ENCODE assay signal across 24 mouse cellular contexts in the genomic region with DNA sequence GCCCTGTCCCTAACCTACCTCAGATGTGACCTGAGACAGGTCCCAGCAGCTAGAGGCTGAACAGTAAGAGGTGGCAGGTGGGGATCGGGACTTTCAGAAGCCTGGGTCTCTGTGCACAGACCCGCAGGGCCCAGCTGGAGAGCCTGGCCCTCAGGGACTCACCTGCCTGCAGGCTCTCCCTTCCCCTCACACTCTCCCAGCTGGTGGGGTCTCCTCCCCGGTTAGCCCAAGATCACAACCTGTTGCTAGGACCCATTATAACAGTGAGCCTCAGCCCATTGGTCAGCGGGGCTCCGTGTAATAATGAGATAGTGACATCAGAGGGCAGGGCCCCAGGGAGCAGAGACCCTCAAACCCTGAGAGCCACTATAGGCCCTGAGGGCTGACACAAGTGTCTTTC. TPM values are rescaled to one million over a fixed set of nuclear protein-coding genes. Genes with fewer than 3 reads are reported as not detected.
"Had no signal": no experiment of that assay in that cellular context is flagged by ENCODE, and none has a peak within 500 bp of the region (broad histone marks: within the 10 kb centered on the region; RNA-seq: fewer than 3 reads in every experiment).

No protein-coding gene starts in this region.

- H3K9ac ChIP-seq: lung, embryonic 14.5 days; midbrain, embryonic 13.5 days; neural tube, embryonic 13.5 days; neural tube, embryonic 15.5 days had no signal

- H3K36me3 ChIP-seq: midbrain, embryonic 10.5 days; midbrain, embryonic 13.5 days; neural tube, embryonic 13.5 days; neural tube, embryonic 15.5 days had no signal

- H3K4me2 ChIP-seq: lung, embryonic 14.5 days; midbrain, embryonic 13.5 days; neural tube, embryonic 13.5 days; neural tube, embryonic 15.5 days had no signal

- H3K4me1 ChIP-seq: midbrain, embryonic 10.5 days; midbrain, embryonic 13.5 days; neural tube, embryonic 13.5 days; neural tube, embryonic 15.5 days had no signal

- H3K27me3 ChIP-seq: midbrain, embryonic 13.5 days; neural tube, embryonic 15.5 days had no signal

- DNase-seq: lung, adult 18-20 months; lung, embryonic 14.5 days; lung, postnatal 10 days; lung, postnatal 4 days; retina, postnatal 1 day; right cerebral cortex, adult 18-20 months; right cerebral cortex, postnatal 25 days; right cerebral cortex, postnatal 4 days; spleen, adult 18-20 months; thymus, adult 18-20 months; thymus, postnatal 14 days; thymus, postnatal 36 days had no signal

- ATAC-seq: midbrain, embryonic 13.5 days; midbrain, embryonic 16.5 days had no signal

- H3K4me3 ChIP-seq: midbrain, embryonic 10.5 days; midbrain, embryonic 13.5 days; myocyte; neural tube, embryonic 13.5 days; neural tube, embryonic 15.5 days had no signal

- H3K9me3 ChIP-seq: neural tube, embryonic 15.5 days had no signal

- H3K27ac ChIP-seq: midbrain, embryonic 10.5 days; midbrain, embryonic 13.5 days; neural tube, embryonic 13.5 days; neural tube, embryonic 15.5 days had no signal

RNA-seq across cellular contexts. Expression of a gene that starts 16.8 kb away (rescaled TPM):
- total RNA-seq: megakaryocyte-erythroid progenitor cell, adult 5-6 weeks had no signal
- polyA plus RNA-seq: liver, embryonic 16.5 days; lung, embryonic 14.5 days; lung, embryonic 16.5 days; midbrain, embryonic 10.5 days; midbrain, embryonic 13.5 days; midbrain, embryonic 16.5 days; neural tube, embryonic 11.5 days; neural tube, embryonic 13.5 days; neural tube, embryonic 15.5 days; stomach, embryonic 14.5 days had no signal

RNA-seq across cellular contexts. Expression of a gene that starts 46.5 kb away (rescaled TPM):
- total RNA-seq: megakaryocyte, adult 5-6 weeks; megakaryocyte-erythroid progenitor cell, adult 5-6 weeks had no signal
